Mouse (Mus musculus) neural tube, embryonic 15.5 days (tissue): Measurements from ENCODE around the gene Ubn1. TPM values are rescaled to one million over a fixed set of nuclear protein-coding genes. Genes with fewer than 3 reads are reported as not detected.

Experiments
- ATAC-seq: fragments of 200-750 bp; cut with Nextera tagmentation; 2 replicates; pipeline ENCODE4 v1.8.0; 2017; ENCODE audit warnings: mild to moderate bottlenecking, moderate TSS enrichment, moderate library complexity; ENCODE audit not compliant: low FRiP score
- H3K27ac ChIP-seq: fragments of 300-500 bp; sonication (generic); replicated peaks from 2 replicates; pipeline ENCODE4 v1.5.1; 2015; ENCODE audit warnings: mild to moderate bottlenecking, inconsistent platforms
- H3K27me3 ChIP-seq: fragments of 300-500 bp; sonication (generic); replicated peaks from 2 replicates; pipeline ENCODE4 v1.6.1; 2015; ENCODE audit warnings: inconsistent platforms
- H3K36me3 ChIP-seq: fragments of 300-500 bp; sonication (generic); 2 replicates; pipeline ENCODE4 v1.6.1; 2015; ENCODE audit warnings: inconsistent platforms
- H3K4me1 ChIP-seq: fragments of 300-500 bp; sonication (generic); 2 replicates; pipeline ENCODE4 v1.6.1; 2015; ENCODE audit warnings: inconsistent platforms
- H3K4me2 ChIP-seq: fragments of 300-500 bp; sonication (generic); 2 replicates; pipeline ENCODE4 v1.6.1; 2015; ENCODE audit warnings: inconsistent platforms, mild to moderate bottlenecking, moderate library complexity
- H3K4me3 ChIP-seq: fragments of 300-500 bp; sonication (generic); replicated peaks from 2 replicates; pipeline ENCODE4 v1.5.1; 2015; ENCODE audit warnings: mild to moderate bottlenecking, inconsistent platforms
- H3K9ac ChIP-seq: fragments of 300-500 bp; sonication (generic); replicated peaks from 2 replicates; pipeline ENCODE4 v1.6.1; 2015; ENCODE audit warnings: mild to moderate bottlenecking, inconsistent platforms
- H3K9me3 ChIP-seq: fragments of 300-500 bp; sonication (generic); replicated peaks from 2 replicates; pipeline ENCODE4 v1.6.1; 2016; ENCODE audit warnings: inconsistent platforms
- WGBS: fragments of 180-500 bp; shearing (Covaris S2); methylation state at CpG from one replicate; pipeline ENCODE4 v1.1.7; 2015; ENCODE audit warnings: mixed read lengths; 5-methylcytosine and 5-hydroxymethylcytosine counted together
- polyA plus RNA-seq: library from polyadenylated mRNA; unstranded; fragments of >200 nt; fragmentation: Nextera tagmentation; extraction: Ambion mirVana; gene quantifications from 2 replicates; pipeline ENCODE4 v1.2.1, GENCODE M21; 2015

The Ubn1 gene
- polyA plus RNA-seq, 1 experiment from 2014 or later = 11.1 TPM

- Histone ChIP-seq H3K4me2 (no peak overlapping the region), H3K4me1 (no peaks in the 10 kb centered on the region), H3K27me3 (no peaks in the 10 kb centered on the region), H3K9me3 (no peaks in the 10 kb centered on the region), H3K36me3 (peaks cover 78% of the 10 kb centered on the region), H3K27ac (no peak overlapping the region), H3K9ac (no peak overlapping the region), H3K4me3 (no peak overlapping the region)
- no peak for ATAC-seq
- WGBS = 100% methylated on average over 2 of the region's 2 CpGs
Observed at GRCm38 (mm10) chr16:5086179-5086578, 36.3 kb downstream of the Ubn1 start.

GRCm38 (mm10) chr16:5089021-5089420 is 39.2 kb downstream of the Ubn1 start:
- Histone ChIP-seq H3K36me3 (peaks cover 50% of the 10 kb centered on the region), H3K27ac (no peak overlapping the region), H3K9me3 (no peaks in the 10 kb centered on the region), H3K4me1 (no peaks in the 10 kb centered on the region), H3K27me3 (no peaks in the 10 kb centered on the region), H3K9ac (no peak overlapping the region), H3K4me2 (no peak overlapping the region), H3K4me3 (no peak overlapping the region)
- 73% methylated on average over 10 of the region's 10 CpGs for WGBS
- no peak for ATAC-seq

GRCm38 (mm10) chr16:5093285-5093684 is 43.4 kb downstream of the Ubn1 start:
- Histone ChIP-seq H3K27me3 (no peaks in the 10 kb centered on the region), H3K9ac (no peak overlapping the region), H3K27ac (no peak overlapping the region), H3K4me2 (no peak overlapping the region), H3K4me1 (no peaks in the 10 kb centered on the region), H3K4me3 (no peak overlapping the region), H3K36me3 (peaks cover 10% of the 10 kb centered on the region; the same call in 1 of the 2 replicates), H3K9me3 (no peaks in the 10 kb centered on the region)
- ATAC-seq = no peak
- 91% methylated on average over 5 of the region's 5 CpGs for WGBS

GRCm38 (mm10) chr16:5096504-5096903 is 46.6 kb downstream of the Ubn1 start:
- Histone ChIP-seq H3K4me3 (no peak overlapping the region), H3K4me1 (no peaks in the 10 kb centered on the region)
- WGBS = 79% methylated on average over 8 of the region's 8 CpGs

GRCm38 (mm10) chr16:5101000-5101399 is 51.1 kb downstream of the Ubn1 start:
- Histone ChIP-seq H3K36me3 (no peaks in the 10 kb centered on the region), H3K4me3 (no peak overlapping the region), H3K27me3 (no peaks in the 10 kb centered on the region), H3K4me2 (no peak overlapping the region), H3K9ac (no peak overlapping the region), H3K27ac (no peak overlapping the region), H3K9me3 (no peaks in the 10 kb centered on the region), H3K4me1 (no peaks in the 10 kb centered on the region)
- no peak for ATAC-seq
- 82% methylated on average over 6 of the region's 6 CpGs for WGBS

More at GRCm38 (mm10) chr16:5096504-5096903, 46.6 kb downstream of the Ubn1 start:
- Histone ChIP-seq H3K9ac (no peak overlapping the region), H3K4me2 (no peak overlapping the region), H3K9me3 (no peaks in the 10 kb centered on the region), H3K27ac (no peak overlapping the region), H3K36me3 (no peaks in the 10 kb centered on the region), H3K27me3 (no peaks in the 10 kb centered on the region)
- no peak for ATAC-seq

- Histone ChIP-seq H3K4me2 (no peak overlapping the region), H3K9ac (no peak overlapping the region), H3K4me1 (no peaks in the 10 kb centered on the region; the same call in 1 of the 2 replicates), H3K27ac (no peak overlapping the region), H3K9me3 (no peaks in the 10 kb centered on the region), H3K4me3 (no peak overlapping the region), H3K36me3 (no peaks in the 10 kb centered on the region), H3K27me3 (no peaks in the 10 kb centered on the region)
- no peak for ATAC-seq
- WGBS = 76% methylated on average over 7 of the region's 7 CpGs
Observed at GRCm38 (mm10) chr16:5109877-5110276, 60.0 kb downstream of the Ubn1 start.

- ATAC-seq = no peak
- H3K4me1 ChIP-seq = no peaks in the 10 kb centered on the region; the same call in 1 of the 2 replicates
- no peak overlapping the region for H3K27ac ChIP-seq
- H3K4me2 ChIP-seq = no peak overlapping the region
- WGBS = 87% methylated on average over 3 of the region's 3 CpGs
- H3K4me3 ChIP-seq = no peak overlapping the region
- no peaks in the 10 kb centered on the region for H3K9me3 ChIP-seq
- no peaks in the 10 kb centered on the region for H3K27me3 ChIP-seq
- no peaks in the 10 kb centered on the region for H3K36me3 ChIP-seq
- no peak overlapping the region for H3K9ac ChIP-seq
Observed at GRCm38 (mm10) chr16:5111021-5111420, 61.2 kb downstream of the Ubn1 start.

GRCm38 (mm10) chr16:5113002-5113550 is 63.2 kb downstream of the Ubn1 start:
- Histone ChIP-seq H3K4me3 (no peak overlapping the region), H3K27ac (no peak overlapping the region), H3K4me1 (no peaks in the 10 kb centered on the region; the same call in 1 of the 2 replicates), H3K9ac (no peak overlapping the region), H3K27me3 (no peaks in the 10 kb centered on the region), H3K4me2 (no peak overlapping the region), H3K9me3 (no peaks in the 10 kb centered on the region), H3K36me3 (no peaks in the 10 kb centered on the region)
- 65% methylated on average over 4 of the region's 4 CpGs for WGBS
- no peak for ATAC-seq

GRCm38 (mm10) chr16:5113582-5113981 is 63.7 kb downstream of the Ubn1 start:
- no peaks in the 10 kb centered on the region for H3K27me3 ChIP-seq
- no peak overlapping the region for H3K4me3 ChIP-seq
- H3K36me3 ChIP-seq = no peaks in the 10 kb centered on the region
- no peak overlapping the region for H3K4me2 ChIP-seq
- ATAC-seq = no peak
- H3K4me1 ChIP-seq = no peaks in the 10 kb centered on the region; the same call in 1 of the 2 replicates
- no peaks in the 10 kb centered on the region for H3K9me3 ChIP-seq
- WGBS = 69% methylated on average over 2 of the region's 2 CpGs
- H3K9ac ChIP-seq = no peak overlapping the region
- no peak overlapping the region for H3K27ac ChIP-seq

- H3K36me3 ChIP-seq = no peaks in the 10 kb centered on the region
- no peaks in the 10 kb centered on the region for H3K9me3 ChIP-seq
- H3K4me1 ChIP-seq = no peaks in the 10 kb centered on the region
- WGBS = 87% methylated on average over 4 of the region's 4 CpGs
- no peak overlapping the region for H3K27ac ChIP-seq
- ATAC-seq = no peak
- H3K4me3 ChIP-seq = no peak overlapping the region
- H3K4me2 ChIP-seq = no peak overlapping the region
- H3K9ac ChIP-seq = no peak overlapping the region
- 0 out of 2 replicates have a peak, but pooled peaks cover 6% of the 10 kb centered on the region for H3K27me3 ChIP-seq
Observed at GRCm38 (mm10) chr16:5119385-5119784, 69.5 kb downstream of the Ubn1 start.

- Histone ChIP-seq H3K4me2 (no peak overlapping the region), H3K27me3 (0 out of 2 replicates have a peak, but pooled peaks cover 6% of the 10 kb centered on the region), H3K9me3 (no peaks in the 10 kb centered on the region), H3K4me3 (no peak overlapping the region), H3K4me1 (no peaks in the 10 kb centered on the region), H3K9ac (no peak overlapping the region), H3K36me3 (no peaks in the 10 kb centered on the region), H3K27ac (no peak overlapping the region)
- 89% methylated on average over 4 of the region's 4 CpGs for WGBS
- no peak for ATAC-seq
Observed at GRCm38 (mm10) chr16:5119845-5120244, 70.0 kb downstream of the Ubn1 start.

- H3K27ac ChIP-seq = no peak overlapping the region
- no peak for ATAC-seq
- no peak overlapping the region for H3K4me2 ChIP-seq
- no peaks in the 10 kb centered on the region for H3K4me1 ChIP-seq
- no peaks in the 10 kb centered on the region for H3K36me3 ChIP-seq
- 0 out of 2 replicates have a peak, but pooled peaks cover 10% of the 10 kb centered on the region for H3K27me3 ChIP-seq
- no peaks in the 10 kb centered on the region for H3K9me3 ChIP-seq
- no peak overlapping the region for H3K4me3 ChIP-seq
- H3K9ac ChIP-seq = no peak overlapping the region
- 74% methylated on average over 6 of the region's 6 CpGs for WGBS
Observed at GRCm38 (mm10) chr16:5123476-5123875, 73.6 kb downstream of the Ubn1 start.
